Mouse (Mus musculus) midbrain, embryonic 16.5 days (tissue): ENCODE measurements around the gene Sppl2b. TPM values are rescaled to one million over a fixed set of nuclear protein-coding genes. Genes with fewer than 3 reads are reported as not detected.
A peak's percentile ranks its signal among the peaks of the same experiment; 100 is the strongest.

Experiments
- ATAC-seq: fragments of 200-750 bp; cut with Nextera tagmentation; 2 replicates; pipeline ENCODE4 v1.8.0; 2017; ENCODE audit warnings: moderate TSS enrichment
- H3K27ac ChIP-seq: fragments of 300-500 bp; sonication (generic); 2 replicates; pipeline ENCODE4 v1.5.1; 2014; ENCODE audit warnings: mild to moderate bottlenecking, low read length, mixed read lengths
- H3K27me3 ChIP-seq: fragments of 300-500 bp; sonication (generic); 2 replicates; pipeline ENCODE4 v1.6.1; 2014; ENCODE audit warnings: low read depth, low read length, mixed read lengths; ENCODE audit not compliant: control insufficient read depth, insufficient read depth
- H3K36me3 ChIP-seq: fragments of 300-500 bp; sonication (generic); 2 replicates; pipeline ENCODE4 v1.6.1; 2014; ENCODE audit warnings: mild to moderate bottlenecking, low read length, moderate library complexity, mixed read lengths; ENCODE audit not compliant: control insufficient read depth, insufficient read depth
- H3K4me1 ChIP-seq: fragments of 300-500 bp; sonication (generic); 2 replicates; pipeline ENCODE4 v1.6.1; 2014; ENCODE audit warnings: mild to moderate bottlenecking, low read length, mixed read lengths; ENCODE audit not compliant: control insufficient read depth, insufficient read depth
- H3K4me2 ChIP-seq: fragments of 300-500 bp; sonication (generic); 2 replicates; pipeline ENCODE4 v1.6.1; 2014; ENCODE audit warnings: mild to moderate bottlenecking, low read length, mixed read lengths
- H3K4me3 ChIP-seq: fragments of 300-500 bp; sonication (generic); 2 replicates; pipeline ENCODE4 v1.5.1; 2014; ENCODE audit warnings: low read depth, mild to moderate bottlenecking, low read length, moderate library complexity, mixed read lengths
- H3K9ac ChIP-seq: fragments of 300-500 bp; sonication (generic); 2 replicates; pipeline ENCODE4 v1.6.1; 2014; ENCODE audit warnings: low read depth, low read length, mixed read lengths
- H3K9me3 ChIP-seq: fragments of 300-500 bp; sonication (generic); replicated peaks from 2 replicates; pipeline ENCODE4 v1.6.1; 2014; ENCODE audit warnings: mild to moderate bottlenecking, low read length, mixed read lengths; ENCODE audit not compliant: control insufficient read depth, poor library complexity, severe bottlenecking
- WGBS: fragments of 180-500 bp; shearing (Covaris S2); extraction: QIAGEN DNeasy Blood & Tissue Kit; methylation state at CpG from one replicate; pipeline ENCODE4 v1.1.7; 2014; 5-methylcytosine and 5-hydroxymethylcytosine counted together
- microRNA counts: library from miRNA; unstranded; fragments of <30 nt; microRNA quantifications from one replicate; lab custom pipeline; 2016
- microRNA-seq: library from miRNA; unstranded; fragments of <30 nt; microRNA quantifications from one replicate; pipeline ENCODE4, GENCODE M21; 2017
- polyA plus RNA-seq: library from polyadenylated mRNA; unstranded; fragments of >200 nt; fragmentation: Nextera tagmentation; extraction: Ambion mirVana; gene quantifications from 2 replicates; pipeline ENCODE4 v1.2.1, GENCODE M21; 2015

The Sppl2b gene
- polyA plus RNA-seq, 1 experiment from 2014 or later: 84.1 TPM

- Histone ChIP-seq H3K9me3 (no peaks in the 10 kb centered on the region), H3K4me3 (no peak overlapping the region), H3K27ac (no peak overlapping the region), H3K9ac (no peak overlapping the region), H3K36me3 (peaks cover 9% of the 10 kb centered on the region; the same call in 1 of the 2 replicates), H3K4me1 (peaks cover 17% of the 10 kb centered on the region), H3K27me3 (no peaks in the 10 kb centered on the region), H3K4me2 (no peak overlapping the region)
- ATAC-seq: no peak
- 90% methylated on average over 4 of the region's 4 CpGs for WGBS
These were observed 60.7 kb downstream of the Sppl2b start for GRCm38 (mm10) chr10:80915736-80916135.

- Histone ChIP-seq H3K27ac (peak overlapping the region; percentile 87), H3K36me3 (peaks cover 5% of the 10 kb centered on the region; the same call in 1 of the 2 replicates), H3K4me2 (peak overlapping the region; percentile 98), H3K4me3 (peak overlapping the region; percentile 92), H3K9me3 (no peaks in the 10 kb centered on the region), H3K27me3 (no peaks in the 10 kb centered on the region), H3K4me1 (peaks cover 17% of the 10 kb centered on the region), H3K9ac (peak overlapping the region; percentile 87)
- peak; percentile 50 for ATAC-seq
- WGBS: 2% methylated on average over 15 of the region's 15 CpGs
These were observed 62.3 kb downstream of the Sppl2b start for GRCm38 (mm10) chr10:80917336-80917778.

GRCm38 (mm10) chr10:80917779-80918434, 62.8 kb downstream of the Sppl2b start, which contains the start of gene Lmnb2:
Gene Lmnb2 (minus strand): TSS chr10:80918245.
- H3K27ac ChIP-seq: peak within 1 kb of the TSS; percentile 87
- WGBS: under 1% methylated on average over 61 of the region's 61 CpGs
- peak within 1 kb of the TSS; percentile 92 for H3K4me3 ChIP-seq
- peaks cover 17% of the 10 kb centered on the region for H3K4me1 ChIP-seq
- peaks cover 5% of the 10 kb centered on the region; the same call in 1 of the 2 replicates for H3K36me3 ChIP-seq
- H3K9ac ChIP-seq: peak within 1 kb of the TSS; percentile 87
- peak within 1 kb of the TSS; percentile 98 for H3K4me2 ChIP-seq
- no peaks in the 10 kb centered on the region for H3K9me3 ChIP-seq
- H3K27me3 ChIP-seq: no peaks in the 10 kb centered on the region
- peak; percentile 86 for ATAC-seq

MicroRNA genes within 50 kb of the gene (microRNA counts, 519-probe panel; counts per million panel counts)
- 386 counts per million, percentile 18 among the panel's probes with 10 or more counts for microRNA mmu-miR-1982 (lab: Ali Mortazavi, UCI)

Small RNAs within 50 kb of the gene (microRNA-seq; reads per million reads assigned to microRNA genes)
- 3.8 reads per million, percentile 19 among the genes with 10 or more reads in this experiment for gene Mir1982

Other genes with a start within 250 kb of the Sppl2b start
- gene Gm49322, start 249.3 kb upstream of the Sppl2b start, polyA plus RNA-seq: 3.0 and 4.0 TPM in 2 replicates
- 79.9 and 96.8 TPM in 2 replicates for gene Csnk1g2, start 232.4 kb upstream of the Sppl2b start, polyA plus RNA-seq
- 71.8 and 73.5 TPM in 2 replicates for gene Btbd2, start 198.2 kb upstream of the Sppl2b start, polyA plus RNA-seq
- gene Mknk2, start 177.2 kb upstream of the Sppl2b start, polyA plus RNA-seq: 43.7 and 49.1 TPM in 2 replicates
- gene Mob3a, start 153.3 kb upstream of the Sppl2b start, polyA plus RNA-seq: 61.4 and 64.3 TPM in 2 replicates
- 44.9 and 49.5 TPM in 2 replicates for gene Izumo4, start 153.1 kb upstream of the Sppl2b start, polyA plus RNA-seq
- 99.5 and 112 TPM in 2 replicates for gene Ap3d1, start 113.0 kb upstream of the Sppl2b start, polyA plus RNA-seq
- gene Dot1l, start 100.1 kb upstream of the Sppl2b start, polyA plus RNA-seq: 17.7 and 17.8 TPM in 2 replicates
- 57.8 and 60.6 TPM in 2 replicates for gene Sf3a2, start 57.1 kb upstream of the Sppl2b start, polyA plus RNA-seq
- gene Plekhj1, start 56.6 kb upstream of the Sppl2b start, polyA plus RNA-seq: 121 and 125 TPM in 2 replicates
- not detected in 2 replicates for gene Amh, start 50.0 kb upstream of the Sppl2b start, polyA plus RNA-seq
- 0.39 and 0.45 TPM in 2 replicates for gene Jsrp1, start 41.8 kb upstream of the Sppl2b start, polyA plus RNA-seq
- 1,102 and 1,149 TPM in 2 replicates for gene Oaz1, start 28.6 kb upstream of the Sppl2b start, polyA plus RNA-seq
- 12.6 and 16.9 TPM in 2 replicates for gene Lingo3, start 11.2 kb upstream of the Sppl2b start, polyA plus RNA-seq
- gene Lsm7, start 66 bp upstream of the Sppl2b start, polyA plus RNA-seq: 202 and 205 TPM in 2 replicates
- gene Tmprss9, start 16.6 kb downstream of the Sppl2b start, polyA plus RNA-seq: 0.10 and 0.16 TPM in 2 replicates
- 297 and 316 TPM in 2 replicates for gene Timm13, start 45.7 kb downstream of the Sppl2b start, polyA plus RNA-seq
- gene Lmnb2, start 63.0 kb downstream of the Sppl2b start, polyA plus RNA-seq: 40.4 and 45.5 TPM in 2 replicates
- 6.4 and 7.1 TPM in 2 replicates for gene Gadd45b, start 74.8 kb downstream of the Sppl2b start, polyA plus RNA-seq
- 21.5 and 25.6 TPM in 2 replicates for gene Gng7, start 159.7 kb downstream of the Sppl2b start, polyA plus RNA-seq
- gene Diras1, start 170.4 kb downstream of the Sppl2b start, polyA plus RNA-seq: 71.7 and 88.1 TPM in 2 replicates
- 52.8 and 55.7 TPM in 2 replicates for gene Slc39a3, start 182.2 kb downstream of the Sppl2b start, polyA plus RNA-seq
- 324 and 340 TPM in 2 replicates for gene Sgta, start 204.9 kb downstream of the Sppl2b start, polyA plus RNA-seq
- 47.3 and 51.6 TPM in 2 replicates for gene Thop1, start 214.8 kb downstream of the Sppl2b start, polyA plus RNA-seq
- 0.24 and 0.33 TPM in 2 replicates for gene Creb3l3, start 243.6 kb downstream of the Sppl2b start, polyA plus RNA-seq